Mouse (Mus musculus) cerebellum, adult 11-12 months (tissue): Measurements from ENCODE around the gene Strc.
"Not testable (repeated sequence)": the region's sequence is repeated elsewhere in the genome, so short reads cannot be mapped to it uniquely, and the experiment has no call there.

Source experiments
- DNase-seq: peaks from one replicate; pipeline ENCODE4 v3.0.0; 2022

Gene Strc

DNA sequence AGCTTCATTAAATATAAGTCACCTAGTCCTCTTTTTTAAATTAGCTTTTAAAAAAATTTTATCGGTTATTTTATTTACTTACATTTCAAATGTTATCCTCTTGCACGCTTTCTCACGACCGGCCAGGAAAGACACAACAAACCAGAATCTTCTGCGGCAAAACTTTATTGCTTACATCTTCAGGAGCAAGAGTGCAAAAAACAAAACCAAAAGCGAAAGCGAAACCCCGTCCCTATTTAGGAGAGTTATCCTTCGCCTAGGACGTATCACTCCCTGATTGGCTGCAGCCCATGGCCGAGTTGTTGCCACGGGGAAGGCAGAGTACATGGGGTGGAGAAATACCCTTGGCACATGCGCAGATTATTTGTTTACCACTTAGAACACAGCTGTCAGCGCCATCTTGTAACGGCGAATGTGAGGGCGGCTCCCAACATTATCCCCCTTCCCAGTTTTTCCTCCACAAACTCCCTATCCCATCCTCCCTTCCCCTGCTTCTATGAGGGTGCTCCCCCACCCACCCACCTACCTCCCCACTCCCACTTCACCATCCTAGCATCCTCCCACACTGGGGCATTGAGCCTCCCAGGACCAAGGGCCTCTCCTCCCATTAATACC is at the start of gene Strc:
Gene Strc, minus strand, starts transcription at position 208 of the 615 bp plus-strand sequence.
- DNase-seq = not testable (repeated sequence)

DNA sequence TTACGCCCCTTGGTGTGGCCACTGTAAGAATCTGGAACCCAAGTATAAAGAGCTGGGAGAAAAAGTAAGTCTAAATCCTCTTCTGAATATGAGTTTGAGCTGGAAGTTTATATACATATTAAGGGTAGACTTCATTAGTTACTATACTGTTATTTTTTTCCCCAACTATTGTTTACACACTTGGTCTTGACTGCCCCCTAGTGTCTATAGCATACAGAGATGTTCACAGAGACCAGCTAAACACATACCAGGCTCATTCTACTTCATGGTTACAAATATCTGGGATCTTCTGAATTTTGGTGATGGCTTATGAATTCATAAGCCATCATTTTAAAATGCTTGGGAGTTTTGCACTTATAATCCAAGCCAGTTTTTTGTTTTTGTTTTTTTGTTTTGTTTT is 47.9 kb upstream of the Strc start:
- DNase-seq = no peak

- no peak for DNase-seq
Observed at GRCm38 (mm10) chr2:121425890-121426289, 38.9 kb upstream of the Strc start.

DNA sequence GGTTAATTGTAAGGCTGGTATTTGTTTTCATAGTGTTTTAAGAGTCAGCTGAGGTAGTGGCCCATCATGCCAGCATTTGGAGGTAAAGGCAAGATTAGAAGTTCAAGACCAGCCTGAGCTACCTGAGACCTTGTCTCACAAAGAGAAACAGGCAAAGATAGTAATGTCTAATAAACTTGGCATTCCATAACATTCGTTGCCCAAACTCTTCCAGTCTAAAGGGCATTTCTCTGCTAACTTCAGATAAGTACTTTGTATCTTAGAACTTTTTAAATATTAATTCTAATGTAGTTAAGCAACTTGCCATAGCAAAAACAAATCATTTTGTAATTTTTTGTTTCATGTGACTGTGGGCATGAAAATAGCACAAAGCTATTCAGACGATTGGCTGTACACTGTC is 36.2 kb upstream of the Strc start:
- no peak for DNase-seq

DNA sequence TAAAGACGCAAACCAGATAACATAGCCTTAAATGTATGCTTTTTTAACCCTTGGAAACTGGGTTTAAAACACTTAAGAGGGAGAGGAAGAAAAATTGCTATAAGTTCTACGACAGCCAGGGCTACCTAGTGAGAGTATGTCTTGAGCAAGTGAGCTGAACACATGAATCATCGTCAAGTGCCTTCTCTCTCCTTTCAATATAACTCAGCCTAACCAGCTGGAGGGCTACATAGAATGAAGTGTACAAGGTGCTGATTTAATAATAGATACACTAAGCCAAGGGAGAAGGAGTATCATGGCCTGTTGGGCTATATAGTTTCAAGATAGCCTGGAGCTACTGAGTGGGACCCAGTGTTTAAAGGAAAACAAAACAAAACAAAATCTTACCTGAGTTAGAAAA is 31.5 kb upstream of the Strc start:
- DNase-seq = no peak

DNA sequence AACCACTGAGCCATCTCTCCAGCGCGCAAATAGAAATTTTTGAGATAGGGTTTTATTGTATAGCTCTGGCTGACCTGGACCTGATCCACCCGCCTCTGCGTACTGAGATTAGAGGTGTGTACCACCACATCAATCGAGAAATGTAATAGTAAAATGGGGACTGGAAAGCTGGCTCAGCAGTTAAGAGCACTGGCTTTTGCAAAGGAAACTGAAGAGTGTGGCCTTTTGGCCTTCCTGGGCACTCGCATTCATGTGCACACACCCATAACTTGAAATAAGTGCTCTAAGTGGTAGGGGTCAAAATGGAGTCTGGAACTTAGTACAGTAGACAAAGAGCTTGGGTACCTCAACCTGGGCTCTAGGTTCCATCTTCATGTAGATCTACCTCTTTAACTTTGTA is 29.4 kb upstream of the Strc start:
- no peak for DNase-seq

DNA sequence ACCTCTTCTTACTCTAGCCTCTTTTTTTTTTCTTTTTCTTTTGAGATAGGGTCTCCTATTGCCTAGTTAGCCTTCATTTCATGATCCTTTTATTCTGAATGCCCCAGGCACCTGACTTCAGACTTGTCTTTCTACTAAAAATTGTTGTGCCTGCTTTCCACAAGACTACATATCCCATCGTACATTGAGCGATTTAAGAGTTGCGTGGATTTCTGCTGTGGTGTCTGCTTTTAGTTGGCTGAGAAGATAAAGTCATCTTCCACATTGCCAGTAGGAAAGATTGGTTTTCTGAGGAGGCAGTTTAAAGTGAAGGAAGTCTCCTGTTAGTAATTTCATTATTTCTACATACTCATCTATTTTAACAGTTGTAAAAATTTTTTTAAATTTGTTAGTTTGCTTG is 28.6 kb upstream of the Strc start:
- no peak for DNase-seq

DNA sequence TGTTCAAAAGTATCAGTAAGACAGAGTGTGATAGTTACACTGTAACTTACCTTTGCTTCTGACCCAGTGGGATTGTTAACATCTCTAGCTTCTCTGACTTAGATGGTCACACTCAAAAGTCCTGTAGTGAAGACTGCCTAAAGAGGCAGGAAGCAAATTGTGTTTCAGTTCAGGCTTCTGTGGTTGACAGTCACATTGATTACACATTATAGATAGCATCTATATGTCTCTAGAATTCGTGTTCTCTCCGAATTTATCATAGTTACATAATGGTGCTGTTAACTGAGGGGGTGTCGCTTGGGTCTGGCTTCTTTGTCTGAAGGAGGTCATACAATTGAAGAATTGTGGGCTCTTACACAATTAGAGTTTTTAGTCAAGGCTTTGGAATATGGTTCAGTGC is 28.1 kb upstream of the Strc start:
- DNase-seq = no peak

DNA sequence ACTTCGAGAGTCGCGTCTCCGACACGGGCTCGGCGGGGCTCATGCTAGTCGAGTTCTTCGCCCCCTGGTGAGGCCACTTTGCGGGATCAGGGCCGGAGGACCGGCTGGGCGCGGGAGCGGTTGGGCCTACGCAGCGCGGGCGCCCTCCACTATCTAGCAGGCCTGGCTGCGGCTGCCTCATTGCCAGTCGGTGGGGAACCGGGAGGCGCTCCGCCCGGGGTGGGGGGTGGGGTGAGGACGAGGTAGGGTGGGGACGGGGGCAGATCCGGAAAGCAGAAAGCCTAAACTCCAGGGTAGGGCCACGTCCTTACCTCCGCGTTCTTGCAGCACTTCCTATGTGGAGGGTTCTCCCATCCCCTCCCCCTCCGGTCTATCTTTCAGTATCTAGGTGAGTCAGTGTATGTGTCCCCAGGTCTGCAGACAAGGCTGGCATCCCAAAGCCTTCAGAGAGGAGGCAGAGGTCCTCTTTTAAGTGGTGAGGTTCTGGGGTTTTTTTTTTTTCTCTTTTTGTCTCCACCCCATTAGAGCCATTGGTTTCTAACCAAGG is 27.2 kb upstream of the Strc start:
- peak; percentile 55 for DNase-seq

- peak; percentile 95 for DNase-seq
Observed at GRCm38 (mm10) chr2:121413387-121414042, 26.5 kb upstream of the Strc start, which contains the start of the genes Pdia3 and Catsper2. TSS of gene Pdia3 (plus strand) at chr2:121413775. TSS of gene Catsper2 (minus strand) at chr2:121413792.

DNA sequence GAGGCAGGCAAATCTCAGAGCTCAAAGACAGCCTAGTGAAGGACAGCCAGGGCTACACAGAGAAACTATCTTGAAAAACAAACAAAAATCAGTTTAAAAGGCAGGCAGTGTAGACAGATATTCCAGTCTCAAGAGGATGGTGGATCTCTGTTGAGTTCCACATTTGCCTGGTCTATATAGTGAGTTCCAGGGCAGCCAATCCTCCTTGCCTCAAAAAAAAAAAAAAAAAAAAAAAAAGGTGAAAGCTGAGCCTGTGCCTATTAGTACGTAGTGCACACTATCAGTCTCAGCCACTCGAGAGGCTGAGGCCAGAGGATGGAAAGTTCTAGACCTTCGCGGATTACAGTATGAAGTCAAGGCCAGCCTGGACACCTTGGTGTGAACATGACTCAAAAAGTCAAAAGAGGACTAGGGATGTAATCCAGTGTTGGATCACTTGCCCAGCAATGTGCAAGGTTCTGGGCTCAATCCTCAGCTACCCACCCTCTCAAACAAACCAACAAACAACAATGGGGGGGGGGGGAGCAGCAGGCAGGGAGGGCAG is 25.9 kb upstream of the Strc start:
- no peak for DNase-seq

DNA sequence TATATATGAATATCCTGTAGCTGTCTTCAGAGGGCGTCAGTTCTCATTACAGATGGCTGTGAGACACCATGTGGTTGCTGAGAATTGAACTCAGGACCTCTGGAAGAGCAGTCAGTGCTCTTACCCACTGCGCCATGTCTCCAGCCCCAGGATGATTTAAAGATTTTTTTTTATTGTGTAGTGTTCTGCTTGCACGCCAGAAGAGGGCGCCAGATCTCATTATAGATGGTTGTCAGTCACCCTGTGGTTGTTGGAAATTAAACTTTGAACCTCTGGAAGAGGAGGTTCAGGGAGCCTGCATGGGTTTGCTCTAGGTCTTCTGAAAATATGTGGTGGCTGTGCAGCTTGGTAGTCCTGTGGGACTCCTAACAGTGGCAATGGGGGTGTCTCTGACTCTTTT is 21.2 kb upstream of the Strc start:
- DNase-seq = no peak

GRCm38 (mm10) chr2:121403296-121403695 is 16.3 kb upstream of the Strc start:
- no peak for DNase-seq

GRCm38 (mm10) chr2:121396624-121397023 is 9.7 kb upstream of the Strc start:
- peak; percentile 74 for DNase-seq

DNA sequence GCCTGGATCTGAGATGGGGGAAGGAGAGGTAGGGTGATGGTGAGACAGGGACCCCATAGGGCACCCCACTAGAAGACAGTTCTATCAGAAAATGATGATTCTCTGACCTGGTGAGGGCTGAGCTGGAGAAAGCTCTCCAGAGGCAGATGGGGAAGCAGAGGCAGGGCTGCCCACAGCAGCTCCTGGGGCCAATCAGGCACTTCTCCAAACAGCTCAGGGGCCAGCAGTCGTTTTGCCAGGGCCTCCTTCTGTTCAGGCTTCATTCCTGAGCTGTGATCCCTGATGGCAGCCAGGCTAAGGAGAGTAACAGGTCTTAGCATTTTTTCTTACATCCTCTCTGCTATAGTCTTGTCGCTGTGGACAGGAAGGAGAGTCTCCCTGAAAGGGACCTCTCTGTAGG is 12.2 kb downstream of the Strc start:
- no peak for DNase-seq

DNA sequence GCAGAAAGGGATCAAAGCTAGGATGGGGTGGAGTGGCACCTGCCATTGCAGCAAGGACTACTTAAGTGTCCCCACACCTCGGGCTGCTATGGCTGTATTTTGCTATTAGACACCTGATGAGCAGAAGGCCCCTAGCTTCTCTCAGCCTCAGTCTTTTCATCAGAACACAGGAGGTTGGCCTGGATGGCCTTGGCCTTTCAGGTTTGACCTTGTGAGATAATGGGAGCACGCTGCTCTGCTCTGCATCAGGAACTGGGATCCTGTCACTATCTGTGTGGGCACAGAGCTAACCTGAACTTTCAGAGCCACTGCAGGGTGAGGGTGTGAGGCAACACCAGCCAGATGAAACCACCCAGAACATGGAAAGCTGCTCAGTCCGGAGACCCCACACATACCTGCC is 14.7 kb downstream of the Strc start:
- no peak for DNase-seq

DNA sequence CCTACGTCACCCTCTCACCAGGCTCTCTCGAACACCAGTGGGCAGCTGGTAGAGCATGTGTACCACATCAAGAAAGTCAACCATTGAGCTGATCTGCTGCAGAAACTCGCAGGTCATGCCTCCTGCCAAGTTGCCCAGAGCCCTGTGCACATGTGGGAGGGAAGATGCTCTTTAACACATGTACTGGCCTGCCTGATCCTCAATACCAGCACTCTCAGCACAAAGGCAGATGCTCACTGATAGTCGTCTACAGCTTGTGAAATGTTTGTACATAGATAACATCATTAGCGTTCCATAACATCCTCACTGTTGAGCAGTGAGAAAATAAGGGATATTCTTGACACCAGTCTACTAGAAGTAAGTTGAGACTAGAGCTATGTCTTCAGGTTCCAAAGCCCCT is 16.0 kb downstream of the Strc start:
- DNase-seq = no peak

GRCm38 (mm10) chr2:121368831-121369230 is 18.1 kb downstream of the Strc start:
- DNase-seq = peak; percentile 51

- DNase-seq = no peak
Observed at GRCm38 (mm10) chr2:121363656-121364055, 23.3 kb downstream of the Strc start.

DNA sequence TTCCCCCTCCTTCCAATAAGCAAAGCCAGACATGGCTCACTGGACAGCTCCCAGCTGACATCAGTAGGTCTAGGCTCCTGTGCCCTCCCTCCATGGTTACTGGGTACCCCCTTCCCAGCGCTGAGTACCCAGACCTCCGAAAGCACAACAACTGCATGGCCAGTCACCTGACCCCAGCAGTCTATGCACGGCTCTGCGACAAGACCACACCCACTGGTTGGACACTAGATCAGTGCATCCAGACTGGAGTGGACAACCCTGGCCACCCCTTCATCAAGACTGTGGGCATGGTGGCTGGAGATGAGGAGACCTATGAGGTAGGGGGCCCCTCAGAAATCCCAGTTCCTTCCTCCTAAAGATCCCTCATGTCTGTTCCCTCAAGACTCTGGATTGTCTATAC is 27.5 kb downstream of the Strc start:
- peak; percentile 55 for DNase-seq

GRCm38 (mm10) chr2:121358381-121358780 is 28.6 kb downstream of the Strc start:
- DNase-seq = peak; percentile 95

DNA sequence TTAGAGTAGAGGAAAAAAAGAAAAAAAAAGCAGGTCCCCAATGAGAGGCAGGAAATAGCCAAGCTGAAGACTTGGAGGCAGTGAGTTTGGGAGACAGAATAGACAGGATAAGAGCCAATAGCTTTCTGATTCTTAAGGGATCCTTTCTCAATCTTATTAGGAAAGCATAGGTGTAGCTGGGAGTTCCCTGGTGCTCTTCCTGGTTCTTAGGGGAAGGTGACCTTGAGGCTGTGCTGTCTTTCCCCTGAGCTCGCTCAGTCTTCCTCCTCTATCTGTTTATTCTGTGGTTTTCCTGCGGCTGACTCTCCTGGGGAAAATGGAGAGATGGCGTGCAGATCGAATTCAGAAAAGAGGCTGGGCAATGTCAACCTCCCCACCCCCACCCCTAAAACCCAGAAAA is 29.0 kb downstream of the Strc start:
- DNase-seq = no peak

DNA sequence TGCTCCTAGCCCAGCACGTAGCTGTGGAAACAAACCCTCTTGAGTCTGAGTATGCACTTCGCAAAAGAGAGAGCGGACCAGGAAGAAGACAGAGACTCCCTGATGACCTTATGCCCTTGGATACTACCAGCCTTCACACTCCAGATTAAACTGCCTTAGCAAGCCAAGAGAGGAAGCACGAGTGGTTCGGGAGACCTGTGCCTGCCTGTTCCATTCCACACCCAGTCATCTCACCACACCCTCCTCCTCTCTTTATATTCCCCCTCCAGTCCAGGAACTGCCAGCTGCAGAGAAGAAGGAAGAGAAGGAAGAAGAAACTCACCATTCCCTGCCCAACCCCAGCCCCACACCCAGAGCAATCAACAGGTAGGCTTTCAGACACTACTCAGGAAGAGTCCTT is 29.5 kb downstream of the Strc start, which contains the start of gene Ckmt1:
Gene Ckmt1, plus strand, starts transcription at position 221 of the 400 bp plus-strand sequence.
- peak; percentile 30 for DNase-seq
